21 mouse cellular contexts compared by ENCODE assay signal in genomic region chr9:14103538-14103937, GRCm38 (mm10).
DNase-seq lines count a peak whose midpoint lies in the region; ATAC-seq and TF ChIP-seq lines count a peak whose summit lies in the region.
"Had no signal": no experiment of that assay in that cellular context is flagged by ENCODE, and none has a peak within 500 bp of the region (broad histone marks: within the 10 kb centered on the region; RNA-seq: fewer than 3 reads in every experiment).

No protein-coding gene starts in this region.

- peak overlapping the region; percentile 5; the same call in 1 of the 2 replicates for H3K4me2 ChIP-seq in CH12.LX (ENCODE audit: insufficient read depth, low read depth, poor library complexity, severe bottlenecking)
- H3K4me2 ChIP-seq: heart, embryonic 12.5 days; hindbrain, embryonic 15.5 days had no signal

- no peak for TF ChIP-seq POLR2A in CH12.LX (IDR thresholded peaks at IDR 0.05; ENCODE audit: low read depth, low read length)

- in situ Hi-C loops in CH12.LX (cut with MboI; ENCODE audit: low pct_ligation_motif_present, low pct_unique_long_range_greater_than_20kb, low sequenced_read_pairs): no loop called here

- H3K9ac ChIP-seq in CH12.LX (ENCODE audit: insufficient read depth, low read depth): no peak overlapping the region
- H3K9ac ChIP-seq: heart, embryonic 12.5 days; hindbrain, embryonic 15.5 days had no signal

- no peak overlapping the region for H3K4me3 ChIP-seq in CH12.LX (replicated peaks in 1 of 3; ENCODE audit: low read depth in 2 of 3, low read length in 2 of 3, poor library complexity in 1 of 3)
- H3K4me3 ChIP-seq: embryonic facial prominence, embryonic 10.5 days; erythroblast, embryonic 14.5 days; forebrain, embryonic 10.5 days; gastrocnemius, adult 2 months; heart, embryonic 12.5 days; hindbrain, embryonic 15.5 days had no signal

- dilution Hi-C loops in CH12.LX (cut with MboI; ENCODE audit: extremely low pct_ligation_motif_present, extremely low pct_unique_long_range_greater_than_20kb, low sequenced_read_pairs): no loop called here

- H3K27me3 ChIP-seq in CH12.LX (replicated peaks): no peaks in the 10 kb centered on the region
- H3K27me3 ChIP-seq in splenic B cell, adult 2 months (ENCODE audit: control insufficient read depth, insufficient read depth, low read length, poor library complexity, severe bottlenecking): no peaks in the 10 kb centered on the region
- H3K27me3 ChIP-seq: heart, embryonic 12.5 days; hindbrain, embryonic 15.5 days had no signal

- peaks cover 4 to 39% of the 10 kb centered on the region in 2 experiments for H3K4me1 ChIP-seq in CH12.LX (ENCODE audit: control insufficient read depth in 1 of 2, insufficient read depth in 2 of 2)
- H3K4me1 ChIP-seq: embryonic facial prominence, embryonic 10.5 days; forebrain, embryonic 10.5 days; hindbrain, embryonic 15.5 days had no signal

- H3K27ac ChIP-seq in CH12.LX (ENCODE audit: insufficient read depth, low read depth): no peak overlapping the region
- H3K27ac ChIP-seq: embryonic facial prominence, embryonic 10.5 days; forebrain, embryonic 10.5 days; gastrocnemius, adult 2 months; hindbrain, embryonic 15.5 days had no signal

- TF ChIP-seq RAD21 in CH12.LX (IDR thresholded peaks at IDR 0.05; ENCODE audit: low read depth, low read length): no peak

- peak; percentile 70 for ATAC-seq in megakaryocyte, adult 5-6 weeks (ENCODE audit: poor library complexity, severe bottlenecking)
- no peak for ATAC-seq in erythroblast, adult 5-6 weeks (replicated peaks; ENCODE audit: low FRiP score, poor library complexity, severe bottlenecking)
- ATAC-seq: forebrain, embryonic 14.5 days had no signal

- H3K79me2 ChIP-seq in CH12.LX (replicated peaks; ENCODE audit: control insufficient read depth, extremely low read depth, insufficient read depth, poor library complexity, severe bottlenecking): no peaks in the 10 kb centered on the region

- no peaks in the 10 kb centered on the region for H3K9me3 ChIP-seq in CH12.LX (replicated peaks; ENCODE audit: low read length)
- H3K9me3 ChIP-seq: embryonic facial prominence, embryonic 10.5 days; forebrain, embryonic 10.5 days; heart, embryonic 12.5 days; hindbrain, embryonic 15.5 days had no signal

- no peak for TF ChIP-seq CTCF in CH12.LX (conservative IDR thresholded peaks at IDR 0.05 in 1 of 2, IDR thresholded peaks at IDR 0.05 in 1 of 2; ENCODE audit: low read depth in 2 of 2, low read length in 2 of 2)

- no peak for TF ChIP-seq EP300 in CH12.LX (IDR thresholded peaks at IDR 0.05; ENCODE audit: low read length)

- H3K36me3 ChIP-seq in CH12.LX (replicated peaks in 1 of 2; ENCODE audit: control insufficient read depth in 1 of 2, insufficient read depth in 1 of 2, low read length in 1 of 2): no peaks in the 10 kb centered on the region
- no peaks in the 10 kb centered on the region for H3K36me3 ChIP-seq in splenic B cell, adult 2 months (ENCODE audit: control insufficient read depth, insufficient read depth, low read length, poor library complexity, severe bottlenecking)
- H3K36me3 ChIP-seq: embryonic facial prominence, embryonic 10.5 days; forebrain, embryonic 10.5 days; heart, embryonic 12.5 days; hindbrain, embryonic 15.5 days had no signal

- DNase-seq in thymus, postnatal 0 days (ENCODE audit: low spot score): peak; percentile 13
- DNase-seq in thymus, postnatal 14 days: no peak
- no peak for DNase-seq in CH12.LX (ENCODE audit: extremely low read depth)
- peak; percentile 70 for DNase-seq in splenic B cell, adult 2 months (ENCODE audit: low read depth, low spot score)
- no peak for DNase-seq in heart, adult 8-10 months (ENCODE audit: low spot score)
- no peak for DNase-seq in adrenal gland, adult 18-20 months (ENCODE audit: low spot score in 2 of 2)
- DNase-seq: adrenal gland, postnatal 14 days; cerebellum, adult 11-12 months; cerebellum, adult 9-10 months; cerebellum, postnatal 25 days; gastrocnemius, adult 2 months; gastrocnemius, postnatal 25 days; heart, adult 18-20 months had no signal

TF ChIP-seq in CH12.LX, 34 proteins besides CTCF, POLR2A, EP300 and RAD21:
- no peak for TF ChIP-seq BHLHE40 (IDR thresholded peaks at IDR 0.05; ENCODE audit: low read depth, low read length)
- TF ChIP-seq IRF4 (IDR thresholded peaks at IDR 0.05; ENCODE audit: low read depth, low read length): no peak
- TF ChIP-seq MAFK (IDR thresholded peaks at IDR 0.05; ENCODE audit: insufficient replicate concordance, low read length): no peak
- TF ChIP-seq NRF1 (IDR thresholded peaks at IDR 0.05; ENCODE audit: low read depth, low read length): no peak
- TF ChIP-seq PAX5 (IDR thresholded peaks at IDR 0.05; ENCODE audit: low read length): no peak
- TF ChIP-seq ZNF384 (IDR thresholded peaks at IDR 0.05; ENCODE audit: low read depth, low read length): no peak
- TF ChIP-seq MXI1 (IDR thresholded peaks at IDR 0.05; ENCODE audit: low read depth, low read length): no peak
- TF ChIP-seq USF2 (conservative IDR thresholded peaks at IDR 0.05; ENCODE audit: low read depth, low read length): no peak
- TF ChIP-seq HCFC1 (IDR thresholded peaks at IDR 0.05; ENCODE audit: low read depth, low read length): no peak
- no peak for TF ChIP-seq SMC3 (IDR thresholded peaks at IDR 0.05; ENCODE audit: low read depth, low read length)
- no peak for TF ChIP-seq MAZ (IDR thresholded peaks at IDR 0.05; ENCODE audit: low read depth, low read length)
- no peak for TF ChIP-seq MAX (IDR thresholded peaks at IDR 0.05; ENCODE audit: low read length)
- TF ChIP-seq TCF12 (IDR thresholded peaks at IDR 0.05; ENCODE audit: low read depth, low read length): no peak
- no peak for TF ChIP-seq SIN3A (IDR thresholded peaks at IDR 0.05; ENCODE audit: low read length)
- TF ChIP-seq ZMIZ1 (IDR thresholded peaks at IDR 0.05; ENCODE audit: low read depth, low read length): no peak
- no peak for TF ChIP-seq RCOR1 (conservative IDR thresholded peaks at IDR 0.05; ENCODE audit: low read depth, low read length)
- TF ChIP-seq ETS1 (conservative IDR thresholded peaks at IDR 0.05; ENCODE audit: low read depth, low read length): no peak

Comparison
In these comparisons a context has a peak if more than half of its experiments do, and no peak if none do; other contexts are left out.
1. DNase-seq: peak in thymus, postnatal 0 days (single experiment) and splenic B cell, adult 2 months (single experiment); none in thymus, postnatal 14 days (single experiment), CH12.LX (single experiment), heart, adult 8-10 months (single experiment) and adrenal gland, adult 18-20 months (0 of 2).